In the genomic region with DNA sequence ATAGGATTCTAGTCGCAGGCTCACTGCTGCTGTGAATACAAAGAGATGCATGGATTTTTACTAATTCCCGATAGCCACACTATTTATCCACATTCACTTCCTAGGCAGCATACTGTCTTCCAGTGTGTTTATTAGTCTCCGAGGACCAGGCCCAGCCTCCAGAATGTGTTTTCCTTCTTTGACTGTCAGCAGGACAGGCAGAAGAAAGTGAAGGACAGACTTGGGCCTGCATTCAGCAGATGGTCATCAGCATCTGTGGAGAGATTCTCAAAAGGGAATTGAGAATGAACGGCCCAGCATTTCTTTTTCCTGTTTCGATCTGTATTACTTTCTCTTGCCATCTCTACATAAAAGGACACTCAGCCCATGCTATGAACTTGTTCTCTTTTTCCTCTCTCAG, we compare ENCODE assay signal across 16 mouse cellular contexts. TPM values are rescaled to one million over a fixed set of nuclear protein-coding genes. Genes with fewer than 3 reads are reported as not detected.
DNase-seq lines count a peak whose midpoint lies in the region; ATAC-seq and TF ChIP-seq lines count a peak whose summit lies in the region.
"Had no signal": no experiment of that assay in that cellular context is flagged by ENCODE, and none has a peak within 500 bp of the region (broad histone marks: within the 10 kb centered on the region; RNA-seq: fewer than 3 reads in every experiment).

No protein-coding gene starts in this region.

- WGBS in forebrain, embryonic 15.5 days: 62% methylated on average over 5 of the region's 5 CpGs
- 77% methylated on average over 5 of the region's 5 CpGs for whole genome bisulfite sequencing in forebrain, embryonic 14.5 days
- 68% methylated on average over 5 of the region's 5 CpGs for WGBS in heart, embryonic 12.5 days
- 55% methylated on average over 5 of the region's 5 CpGs for WGBS in midbrain, embryonic 15.5 days
- 86% methylated on average over 5 of the region's 5 CpGs for WGBS in midbrain, embryonic 10.5 days
- 49% methylated on average over 5 of the region's 5 CpGs for WGBS in midbrain, postnatal 0 days
- 85% methylated on average over 5 of the region's 5 CpGs for WGBS in embryonic facial prominence, embryonic 10.5 days

- H3K36me3 ChIP-seq in forebrain, embryonic 15.5 days: no peaks in the 10 kb centered on the region
- H3K36me3 ChIP-seq in forebrain, embryonic 14.5 days (ENCODE audit: control insufficient read depth, insufficient read depth, low read length): no peaks in the 10 kb centered on the region
- peaks cover 2% of the 10 kb centered on the region; the same call in 1 of the 2 replicates for H3K36me3 ChIP-seq in heart, embryonic 12.5 days
- H3K36me3 ChIP-seq in midbrain, embryonic 15.5 days (replicated peaks): no peaks in the 10 kb centered on the region
- no peaks in the 10 kb centered on the region for H3K36me3 ChIP-seq in midbrain, embryonic 10.5 days
- H3K36me3 ChIP-seq in midbrain, postnatal 0 days (ENCODE audit: insufficient read depth, low read length): no peaks in the 10 kb centered on the region
- H3K36me3 ChIP-seq in embryonic facial prominence, embryonic 10.5 days (replicated peaks): peaks cover 17% of the 10 kb centered on the region
- H3K36me3 ChIP-seq: kidney, embryonic 15.5 days; limb, embryonic 10.5 days; liver, embryonic 15.5 days; midbrain, embryonic 12.5 days; neural tube, embryonic 13.5 days had no signal

- peaks cover 38% of the 10 kb centered on the region for H3K4me1 ChIP-seq in forebrain, embryonic 15.5 days
- H3K4me1 ChIP-seq in forebrain, embryonic 14.5 days (ENCODE audit: control insufficient read depth, insufficient read depth, low read length): peaks cover 6% of the 10 kb centered on the region; the same call in 1 of the 2 replicates
- H3K4me1 ChIP-seq in heart, embryonic 12.5 days (replicated peaks): peaks cover 23% of the 10 kb centered on the region
- H3K4me1 ChIP-seq in midbrain, embryonic 15.5 days: peaks cover 17% of the 10 kb centered on the region
- peaks cover 18% of the 10 kb centered on the region for H3K4me1 ChIP-seq in midbrain, embryonic 10.5 days
- no peaks in the 10 kb centered on the region for H3K4me1 ChIP-seq in midbrain, postnatal 0 days (ENCODE audit: insufficient read depth, low read length)
- H3K4me1 ChIP-seq in embryonic facial prominence, embryonic 10.5 days: 0 out of 2 replicates have a peak, but pooled peaks cover 3% of the 10 kb centered on the region
- H3K4me1 ChIP-seq: limb, embryonic 10.5 days; liver, embryonic 15.5 days had no signal

- TF ChIP-seq CTCF in midbrain, postnatal 0 days (IDR thresholded peaks at IDR 0.05): no peak

- H3K4me3 ChIP-seq in forebrain, embryonic 15.5 days: no peak overlapping the region
- no peak overlapping the region for H3K4me3 ChIP-seq in forebrain, embryonic 14.5 days (ENCODE audit: low read depth, low read length)
- H3K4me3 ChIP-seq in heart, embryonic 12.5 days: no peak overlapping the region
- H3K4me3 ChIP-seq in midbrain, embryonic 15.5 days: no peak overlapping the region
- no peak overlapping the region for H3K4me3 ChIP-seq in midbrain, embryonic 10.5 days
- H3K4me3 ChIP-seq in midbrain, postnatal 0 days (ENCODE audit: low read depth, low read length): no peak overlapping the region
- H3K4me3 ChIP-seq in embryonic facial prominence, embryonic 10.5 days: no peak overlapping the region
- H3K4me3 ChIP-seq: kidney, embryonic 15.5 days; limb, embryonic 10.5 days; liver, embryonic 15.5 days; midbrain, embryonic 12.5 days; neural tube, embryonic 13.5 days had no signal

- no peak overlapping the region for H3K9ac ChIP-seq in forebrain, embryonic 15.5 days (replicated peaks)
- H3K9ac ChIP-seq in forebrain, embryonic 14.5 days (ENCODE audit: low read length): no peak overlapping the region
- no peak overlapping the region for H3K9ac ChIP-seq in heart, embryonic 12.5 days
- H3K9ac ChIP-seq in midbrain, embryonic 15.5 days: no peak overlapping the region
- H3K9ac ChIP-seq in midbrain, postnatal 0 days (replicated peaks; ENCODE audit: low read length, poor library complexity, severe bottlenecking): no peak overlapping the region
- H3K9ac ChIP-seq: kidney, embryonic 15.5 days; liver, embryonic 15.5 days; midbrain, embryonic 12.5 days; neural tube, embryonic 13.5 days had no signal

- no peaks in the 10 kb centered on the region for H3K9me3 ChIP-seq in forebrain, embryonic 15.5 days
- H3K9me3 ChIP-seq in forebrain, embryonic 14.5 days (replicated peaks; ENCODE audit: control insufficient read depth, low read length): no peaks in the 10 kb centered on the region
- H3K9me3 ChIP-seq in heart, embryonic 12.5 days (replicated peaks): no peaks in the 10 kb centered on the region
- no peaks in the 10 kb centered on the region for H3K9me3 ChIP-seq in midbrain, embryonic 15.5 days
- no peaks in the 10 kb centered on the region for H3K9me3 ChIP-seq in midbrain, embryonic 10.5 days (replicated peaks)
- no peaks in the 10 kb centered on the region for H3K9me3 ChIP-seq in midbrain, postnatal 0 days (ENCODE audit: low read length)
- no peaks in the 10 kb centered on the region for H3K9me3 ChIP-seq in embryonic facial prominence, embryonic 10.5 days
- H3K9me3 ChIP-seq: kidney, embryonic 15.5 days; limb, embryonic 10.5 days; liver, embryonic 15.5 days; midbrain, embryonic 12.5 days; neural tube, embryonic 13.5 days had no signal

- no peaks in the 10 kb centered on the region for H3K27me3 ChIP-seq in forebrain, embryonic 15.5 days
- H3K27me3 ChIP-seq in forebrain, embryonic 14.5 days (replicated peaks; ENCODE audit: control insufficient read depth, insufficient read depth, low read length): no peaks in the 10 kb centered on the region
- H3K27me3 ChIP-seq in heart, embryonic 12.5 days (replicated peaks): no peaks in the 10 kb centered on the region
- no peaks in the 10 kb centered on the region for H3K27me3 ChIP-seq in midbrain, embryonic 15.5 days (replicated peaks)
- no peaks in the 10 kb centered on the region for H3K27me3 ChIP-seq in midbrain, embryonic 10.5 days (ENCODE audit: low read depth, poor library complexity, severe bottlenecking)
- no peaks in the 10 kb centered on the region for H3K27me3 ChIP-seq in midbrain, postnatal 0 days (ENCODE audit: insufficient read depth, low read length)
- H3K27me3 ChIP-seq in embryonic facial prominence, embryonic 10.5 days (replicated peaks; ENCODE audit: low read depth, poor library complexity, severe bottlenecking): no peaks in the 10 kb centered on the region
- H3K27me3 ChIP-seq: kidney, embryonic 15.5 days; liver, embryonic 15.5 days; midbrain, embryonic 12.5 days; neural tube, embryonic 13.5 days; Patski had no signal

- DNase-seq in forebrain, embryonic 14.5 days (ENCODE audit: low spot score): no peak
- peak; percentile 20 for DNase-seq in heart, adult 8-10 months (ENCODE audit: low spot score)
- no peak for DNase-seq in midbrain, embryonic 10.5 days (ENCODE audit: low spot score)
- no peak for DNase-seq in midbrain, postnatal 0 days (ENCODE audit: low spot score)
- DNase-seq in embryonic facial prominence, embryonic 10.5 days (ENCODE audit: low spot score): no peak
- DNase-seq: cerebellum, adult 9-11 months; lung, postnatal 14 days had no signal

- no peak overlapping the region for H3K4me2 ChIP-seq in forebrain, embryonic 15.5 days (replicated peaks)
- no peak overlapping the region for H3K4me2 ChIP-seq in forebrain, embryonic 14.5 days (ENCODE audit: low read length)
- H3K4me2 ChIP-seq in heart, embryonic 12.5 days: no peak overlapping the region
- no peak overlapping the region; the same call in 1 of the 2 replicates for H3K4me2 ChIP-seq in midbrain, embryonic 15.5 days
- peak overlapping the region; percentile 28; the same call in 1 of the 2 replicates for H3K4me2 ChIP-seq in midbrain, postnatal 0 days (ENCODE audit: low read depth, low read length, poor library complexity, severe bottlenecking)
- H3K4me2 ChIP-seq: kidney, embryonic 15.5 days; liver, embryonic 15.5 days; midbrain, embryonic 12.5 days; neural tube, embryonic 13.5 days had no signal

- 0 out of 2 replicates have a peak, but pooled peaks have one; percentile 4 for ATAC-seq in forebrain, embryonic 15.5 days (replicated peaks)
- ATAC-seq in forebrain, embryonic 14.5 days: no peak
- ATAC-seq in heart, embryonic 12.5 days (ENCODE audit: insufficient number of reproducible peaks, low FRiP score): no peak
- ATAC-seq in midbrain, embryonic 15.5 days (replicated peaks): no peak
- no peak for ATAC-seq in midbrain, postnatal 0 days (ENCODE audit: low FRiP score)
- ATAC-seq: Patski had no signal

- peak overlapping the region; percentile 42 for H3K27ac ChIP-seq in forebrain, embryonic 15.5 days (replicated peaks)
- no peak overlapping the region for H3K27ac ChIP-seq in forebrain, embryonic 14.5 days (ENCODE audit: low read depth, low read length)
- no peak overlapping the region for H3K27ac ChIP-seq in heart, embryonic 12.5 days (ENCODE audit: poor library complexity, severe bottlenecking)
- H3K27ac ChIP-seq in midbrain, embryonic 15.5 days: peak overlapping the region; percentile 34; the same call in 1 of the 2 replicates
- no peak overlapping the region; the same call in 1 of the 2 replicates for H3K27ac ChIP-seq in midbrain, embryonic 10.5 days (replicated peaks)
- no peak overlapping the region for H3K27ac ChIP-seq in midbrain, postnatal 0 days (ENCODE audit: low read depth, low read length)
- no peak overlapping the region for H3K27ac ChIP-seq in embryonic facial prominence, embryonic 10.5 days (replicated peaks)
- H3K27ac ChIP-seq: kidney, embryonic 15.5 days; limb, embryonic 10.5 days; liver, embryonic 15.5 days; midbrain, embryonic 12.5 days; neural tube, embryonic 13.5 days had no signal

RNA-seq across cellular contexts. Expression of a gene that starts 46.0 kb away (rescaled TPM):
- 36.3 and 37.5 TPM in 2 replicates for polyA plus RNA-seq in forebrain, embryonic 15.5 days (2015; fragmentation: Nextera tagmentation; extraction: Ambion mirVana)
- polyA plus RNA-seq in forebrain, embryonic 14.5 days (2014; fragmentation: Nextera tagmentation; extraction: Ambion mirVana): 31.0 and 40.0 TPM in 2 replicates
- total RNA-seq in heart, adult 8-10 months (2022): 1 to 10 TPM; 5.9 to 8.0 (median 6.1) TPM
- 39.9 and 40.9 TPM in 2 replicates for polyA plus RNA-seq in heart, embryonic 12.5 days (2016; fragmentation: Nextera tagmentation; extraction: Ambion mirVana)
- polyA plus RNA-seq in midbrain, embryonic 15.5 days (2015; fragmentation: Nextera tagmentation; extraction: Ambion mirVana): 25.1 and 25.4 TPM in 2 replicates
- polyA plus RNA-seq in midbrain, embryonic 10.5 days (2016; fragmentation: Nextera tagmentation; extraction: Ambion mirVana): 29.1 and 30.1 TPM in 2 replicates
- 44.6 and 49.0 TPM in 2 replicates for total RNA-seq in midbrain, postnatal 0 days (2014; rRNA removed)
- polyA plus RNA-seq in midbrain, postnatal 0 days (2015; fragmentation: Nextera tagmentation; extraction: Ambion mirVana): 12.3 and 12.8 TPM in 2 replicates
- polyA plus RNA-seq in embryonic facial prominence, embryonic 10.5 days (2016; fragmentation: Nextera tagmentation; extraction: Ambion mirVana): 28.5 and 35.2 TPM in 2 replicates

Comparison
In these comparisons a context has a peak if more than half of its experiments do, and no peak if none do; other contexts are left out.
1. H3K27ac ChIP-seq: peak in forebrain, embryonic 15.5 days (single experiment) and midbrain, embryonic 15.5 days (single experiment); none in forebrain, embryonic 14.5 days (single experiment), heart, embryonic 12.5 days (single experiment), midbrain, embryonic 10.5 days (single experiment), midbrain, postnatal 0 days (single experiment) and embryonic facial prominence, embryonic 10.5 days (single experiment).